Mouse (Mus musculus): ENCODE data around the gene Chrm1. TPM values are rescaled to one million over a fixed set of nuclear protein-coding genes. Genes with fewer than 3 reads are reported as not detected.
"Not testable (repeated sequence)": the region's sequence is repeated elsewhere in the genome, so short reads cannot be mapped to it uniquely, and the experiment has no call there.

Chrm1 gene
- total RNA-seq, 2 experiments from 2014 or later = 160 to 162 TPM

GRCm38 (mm10) chr19:8713997-8714652 lies 50.5 kb downstream of the Chrm1 start:
- no peak for DNase-seq (ENCODE audit: low spot score in 2 of 2)
- intact Hi-C loops (cut with DNase I) = loop anchor here (1.0 kb wide), 1 partner anchor 9 kb away; the partner anchor contains the start of gene Slc3a2

- intact Hi-C loops (cut with DNase I) = no loop called here
- no peak for DNase-seq (ENCODE audit: low spot score in 2 of 2)
Observed at GRCm38 (mm10) chr19:8714653-8715481, 51.3 kb downstream of the Chrm1 start.

- intact Hi-C loops (cut with DNase I) = no loop called here
- DNase-seq (ENCODE audit: low spot score in 2 of 2) = peak in 1 of 2 experiments; percentile 24
Observed at GRCm38 (mm10) chr19:8715868-8716766, 52.5 kb downstream of the Chrm1 start.

- DNase-seq (ENCODE audit: low spot score in 2 of 2) = no peak
- intact Hi-C loops (cut with DNase I) = no loop called here
Observed at GRCm38 (mm10) chr19:8716767-8717475, 53.3 kb downstream of the Chrm1 start.

GRCm38 (mm10) chr19:8718357-8718756 lies 54.8 kb downstream of the Chrm1 start:
- peak in 1 of 2 experiments; percentile 57 for DNase-seq (ENCODE audit: low spot score in 2 of 2)
- intact Hi-C loops (cut with DNase I) = loop anchor here (2.0 kb wide), 1 partner anchor 150 kb away; no protein-coding TSS in a partner anchor

GRCm38 (mm10) chr19:8719037-8719436 lies 55.4 kb downstream of the Chrm1 start:
- DNase-seq (ENCODE audit: low spot score in 2 of 2) = not testable (repeated sequence)
- intact Hi-C loops (cut with DNase I) = loop anchor here (2.0 kb wide), 1 partner anchor 150 kb away; no protein-coding TSS in a partner anchor

GRCm38 (mm10) chr19:8721378-8721777 lies 57.8 kb downstream of the Chrm1 start:
- intact Hi-C loops (cut with DNase I) = no loop called here
- DNase-seq (ENCODE audit: low spot score in 2 of 2) = no peak

- no peak for DNase-seq (ENCODE audit: low spot score in 2 of 2)
- intact Hi-C loops (cut with DNase I) = no loop called here
Observed at GRCm38 (mm10) chr19:8722021-8722420, 58.4 kb downstream of the Chrm1 start.

- intact Hi-C loops (cut with DNase I) = no loop called here
- no peak for DNase-seq (ENCODE audit: low spot score in 2 of 2)
Observed at GRCm38 (mm10) chr19:8722559-8722906, 58.9 kb downstream of the Chrm1 start.

GRCm38 (mm10) chr19:8722907-8723573 lies 59.5 kb downstream of the Chrm1 start, which contains the start of gene Slc3a2:
TSS of gene Slc3a2 (minus strand) at chr19:8723369.
- intact Hi-C loops (cut with DNase I) = loop anchor here (1.0 kb wide), 2 partner anchors 10 to 61 kb away; no protein-coding TSS in a partner anchor
- DNase-seq (ENCODE audit: low spot score in 2 of 2) = peak; percentile 96 to 99

GRCm38 (mm10) chr19:8723574-8724346 lies 60.2 kb downstream of the Chrm1 start:
- no peak for DNase-seq (ENCODE audit: low spot score in 2 of 2)
- intact Hi-C loops (cut with DNase I) = loop anchor here (1.0 kb wide), 2 partner anchors 10 to 61 kb away; no protein-coding TSS in a partner anchor

GRCm38 (mm10) chr19:8724392-8724791 lies 60.8 kb downstream of the Chrm1 start:
- intact Hi-C loops (cut with DNase I) = no loop called here
- no peak for DNase-seq (ENCODE audit: low spot score in 2 of 2)

- DNase-seq (ENCODE audit: low spot score in 2 of 2) = no peak
- intact Hi-C loops (cut with DNase I) = no loop called here
Observed at GRCm38 (mm10) chr19:8725081-8725613, 61.6 kb downstream of the Chrm1 start.

GRCm38 (mm10) chr19:8726609-8727390 lies 63.2 kb downstream of the Chrm1 start:
- no peak for DNase-seq (ENCODE audit: low spot score in 2 of 2)
- intact Hi-C loops (cut with DNase I) = no loop called here

- intact Hi-C loops (cut with DNase I) = no loop called here
Observed at GRCm38 (mm10) chr19:8727495-8728114, 64.0 kb downstream of the Chrm1 start.

GRCm38 (mm10) chr19:8728335-8729099 lies 64.9 kb downstream of the Chrm1 start:
- DNase-seq (ENCODE audit: low spot score in 2 of 2); intact Hi-C loops (cut with DNase I): not testable (repeated sequence)

More at GRCm38 (mm10) chr19:8727495-8728114, 64.0 kb downstream of the Chrm1 start:
- no peak for DNase-seq (ENCODE audit: low spot score in 2 of 2)

All from left cerebral cortex, postnatal 25 days (tissue).